Mouse (Mus musculus): ENCODE measurements around the gene Rhod. TPM values are rescaled to one million over a fixed set of nuclear protein-coding genes. Genes with fewer than 3 reads are reported as not detected.

Gene Rhod
- polyA plus RNA-seq, 1 experiment from 2014 or later: 18.3 TPM

DNA sequence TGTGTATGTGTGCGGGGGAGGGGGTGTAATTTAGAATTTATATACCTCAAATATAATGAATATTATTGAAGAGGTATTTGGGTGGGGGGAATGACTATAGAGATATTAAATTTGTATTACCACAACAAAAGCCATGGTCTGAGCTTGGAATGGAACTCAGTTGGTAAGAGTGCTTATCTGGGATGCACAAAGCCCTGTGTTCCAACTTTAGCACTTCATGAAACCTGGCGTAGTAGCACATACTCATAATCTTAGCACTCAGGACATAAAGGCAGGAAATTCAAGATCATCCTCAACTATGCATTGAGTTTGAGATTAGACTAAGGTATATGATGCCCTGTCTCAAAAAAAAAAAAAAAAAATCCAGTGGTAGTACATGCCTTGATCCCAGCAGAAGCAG, 34.4 kb downstream of the Rhod start:
- WGBS: 80% methylated on average over 2 of the region's 2 CpGs

GRCm38 (mm10) chr19:4398959-4399358, 40.3 kb downstream of the Rhod start:
- no peaks in the 10 kb centered on the region for H3K9me3 ChIP-seq (replicated peaks; ENCODE audit: control insufficient read depth, low read length)
- H3K4me1 ChIP-seq (ENCODE audit: control insufficient read depth, insufficient read depth, low read length): peaks cover 8% of the 10 kb centered on the region
- no peak overlapping the region for H3K4me2 ChIP-seq (ENCODE audit: low read depth, low read length)
- ATAC-seq (replicated peaks; ENCODE audit: extremely low read depth, insufficient read depth, low FRiP score): no peak
- H3K27ac ChIP-seq (ENCODE audit: low read length): no peak overlapping the region
- H3K9ac ChIP-seq (ENCODE audit: low read length): no peak overlapping the region
- H3K36me3 ChIP-seq (ENCODE audit: control insufficient read depth, insufficient read depth): no peaks in the 10 kb centered on the region
- 72% methylated on average over 4 of the region's 4 CpGs for WGBS
- H3K4me3 ChIP-seq (ENCODE audit: low read length): no peak overlapping the region
- no peaks in the 10 kb centered on the region for H3K27me3 ChIP-seq (ENCODE audit: control insufficient read depth, insufficient read depth, low read length)

More for the DNA sequence above, 34.4 kb downstream of the Rhod start:
- H3K9ac ChIP-seq (ENCODE audit: low read length): no peak overlapping the region
- H3K27me3 ChIP-seq (ENCODE audit: control insufficient read depth, insufficient read depth, low read length): no peaks in the 10 kb centered on the region
- no peak overlapping the region for H3K4me3 ChIP-seq (ENCODE audit: low read length)
- no peaks in the 10 kb centered on the region for H3K4me1 ChIP-seq (ENCODE audit: control insufficient read depth, insufficient read depth, low read length)
- no peak overlapping the region for H3K27ac ChIP-seq (ENCODE audit: low read length)
- no peak overlapping the region for H3K4me2 ChIP-seq (ENCODE audit: low read depth, low read length)
- H3K36me3 ChIP-seq (ENCODE audit: control insufficient read depth, insufficient read depth): no peaks in the 10 kb centered on the region
- no peaks in the 10 kb centered on the region for H3K9me3 ChIP-seq (replicated peaks; ENCODE audit: control insufficient read depth, low read length)
- no peak for ATAC-seq (replicated peaks; ENCODE audit: extremely low read depth, insufficient read depth, low FRiP score)

DNA sequence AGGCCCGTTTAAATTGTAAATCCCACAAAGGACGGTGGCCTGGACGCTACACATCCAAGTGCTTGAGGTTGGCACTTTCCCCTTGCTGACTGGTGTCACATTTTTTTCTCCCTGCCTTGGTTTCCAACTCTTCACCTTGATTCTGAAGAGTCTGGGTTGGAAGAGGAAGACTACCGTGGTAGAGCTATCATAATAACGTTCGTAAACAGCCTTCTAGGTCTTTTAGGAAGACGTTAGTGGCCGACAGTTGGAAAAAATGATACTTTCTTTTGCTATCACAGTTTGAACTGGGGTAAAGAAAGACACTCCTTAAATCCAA, 40.6 kb downstream of the Rhod start:
- ATAC-seq (replicated peaks; ENCODE audit: extremely low read depth, insufficient read depth, low FRiP score): no peak
- peak overlapping the region; percentile 91 for H3K27ac ChIP-seq (ENCODE audit: low read length)
- H3K36me3 ChIP-seq (ENCODE audit: control insufficient read depth, insufficient read depth): no peaks in the 10 kb centered on the region
- 42% methylated on average over 8 of the region's 8 CpGs for WGBS
- H3K27me3 ChIP-seq (ENCODE audit: control insufficient read depth, insufficient read depth, low read length): no peaks in the 10 kb centered on the region
- peak overlapping the region; percentile 91 for H3K4me2 ChIP-seq (ENCODE audit: low read depth, low read length)
- H3K4me1 ChIP-seq (ENCODE audit: control insufficient read depth, insufficient read depth, low read length): peaks cover 11% of the 10 kb centered on the region
- peak overlapping the region; percentile 95 for H3K4me3 ChIP-seq (ENCODE audit: low read length)
- H3K9ac ChIP-seq (ENCODE audit: low read length): peak overlapping the region; percentile 87
- H3K9me3 ChIP-seq (replicated peaks; ENCODE audit: control insufficient read depth, low read length): no peaks in the 10 kb centered on the region

- Histone ChIP-seq H3K36me3 (ENCODE audit: control insufficient read depth, insufficient read depth) (peaks cover under 1% of the 10 kb centered on the region; the same call in 1 of the 2 replicates), H3K4me2 (ENCODE audit: low read depth, low read length) (peak within 1 kb of the TSS; percentile 91), H3K27me3 (ENCODE audit: control insufficient read depth, insufficient read depth, low read length) (no peaks in the 10 kb centered on the region), H3K4me1 (ENCODE audit: control insufficient read depth, insufficient read depth, low read length) (peaks cover 14% of the 10 kb centered on the region), H3K9ac (ENCODE audit: low read length) (peak within 1 kb of the TSS; percentile 87), H3K9me3 (replicated peaks; ENCODE audit: control insufficient read depth, low read length) (no peaks in the 10 kb centered on the region), H3K27ac (ENCODE audit: low read length) (peak within 1 kb of the TSS; percentile 91), H3K4me3 (ENCODE audit: low read length) (peak within 1 kb of the TSS; percentile 95)
- under 1% methylated on average over 81 of the region's 82 CpGs for WGBS
- peak; percentile 4; the same call in 1 of the 2 replicates for ATAC-seq (replicated peaks; ENCODE audit: extremely low read depth, insufficient read depth, low FRiP score)
These were observed 41.2 kb downstream of the Rhod start, which contains the start of gene Kdm2a for GRCm38 (mm10) chr19:4397798-4398629. Kdm2a (minus strand) TSS chr19:4398285.

GRCm38 (mm10) chr19:4396998-4397797, 42.0 kb downstream of the Rhod start:
- peak overlapping the region; percentile 91 for H3K27ac ChIP-seq (ENCODE audit: low read length)
- H3K36me3 ChIP-seq (ENCODE audit: control insufficient read depth, insufficient read depth): peaks cover 4% of the 10 kb centered on the region; the same call in 1 of the 2 replicates
- WGBS: under 1% methylated on average over 70 of the region's 90 CpGs
- peak; percentile 93 for ATAC-seq (replicated peaks; ENCODE audit: extremely low read depth, insufficient read depth, low FRiP score)
- peaks cover 16% of the 10 kb centered on the region for H3K4me1 ChIP-seq (ENCODE audit: control insufficient read depth, insufficient read depth, low read length)
- H3K4me2 ChIP-seq (ENCODE audit: low read depth, low read length): peak overlapping the region; percentile 91
- peak overlapping the region; percentile 100 for H3K9ac ChIP-seq (ENCODE audit: low read length)
- no peaks in the 10 kb centered on the region for H3K27me3 ChIP-seq (ENCODE audit: control insufficient read depth, insufficient read depth, low read length)
- H3K9me3 ChIP-seq (replicated peaks; ENCODE audit: control insufficient read depth, low read length): no peaks in the 10 kb centered on the region
- peak overlapping the region; percentile 95 for H3K4me3 ChIP-seq (ENCODE audit: low read length)

- Histone ChIP-seq H3K4me2 (ENCODE audit: low read depth, low read length) (peak overlapping the region; percentile 89), H3K9ac (ENCODE audit: low read length) (peak overlapping the region; percentile 100), H3K9me3 (replicated peaks; ENCODE audit: control insufficient read depth, low read length) (no peaks in the 10 kb centered on the region), H3K4me1 (ENCODE audit: control insufficient read depth, insufficient read depth, low read length) (peaks cover 18% of the 10 kb centered on the region), H3K36me3 (ENCODE audit: control insufficient read depth, insufficient read depth) (peaks cover 7% of the 10 kb centered on the region; the same call in 1 of the 2 replicates), H3K27ac (ENCODE audit: low read length) (peak overlapping the region; percentile 89), H3K4me3 (ENCODE audit: low read length) (peak overlapping the region; percentile 95), H3K27me3 (ENCODE audit: control insufficient read depth, insufficient read depth, low read length) (no peaks in the 10 kb centered on the region)
- under 1% methylated on average over 75 of the region's 80 CpGs for WGBS
- ATAC-seq (replicated peaks; ENCODE audit: extremely low read depth, insufficient read depth, low FRiP score): peak; percentile 28
These were observed 42.9 kb downstream of the Rhod start for GRCm38 (mm10) chr19:4396081-4396997.

- Histone ChIP-seq H3K9ac (ENCODE audit: low read length) (no peak overlapping the region), H3K27me3 (ENCODE audit: control insufficient read depth, insufficient read depth, low read length) (no peaks in the 10 kb centered on the region), H3K27ac (ENCODE audit: low read length) (no peak overlapping the region), H3K4me2 (ENCODE audit: low read depth, low read length) (no peak overlapping the region), H3K9me3 (replicated peaks; ENCODE audit: control insufficient read depth, low read length) (no peaks in the 10 kb centered on the region), H3K4me3 (ENCODE audit: low read length) (no peak overlapping the region), H3K4me1 (ENCODE audit: control insufficient read depth, insufficient read depth, low read length) (peaks cover 2% of the 10 kb centered on the region; the same call in 1 of the 2 replicates), H3K36me3 (ENCODE audit: control insufficient read depth, insufficient read depth) (peaks cover 18% of the 10 kb centered on the region)
- no peak for ATAC-seq (replicated peaks; ENCODE audit: extremely low read depth, insufficient read depth, low FRiP score)
These were observed 52.0 kb downstream of the Rhod start for GRCm38 (mm10) chr19:4387276-4387675.

DNA sequence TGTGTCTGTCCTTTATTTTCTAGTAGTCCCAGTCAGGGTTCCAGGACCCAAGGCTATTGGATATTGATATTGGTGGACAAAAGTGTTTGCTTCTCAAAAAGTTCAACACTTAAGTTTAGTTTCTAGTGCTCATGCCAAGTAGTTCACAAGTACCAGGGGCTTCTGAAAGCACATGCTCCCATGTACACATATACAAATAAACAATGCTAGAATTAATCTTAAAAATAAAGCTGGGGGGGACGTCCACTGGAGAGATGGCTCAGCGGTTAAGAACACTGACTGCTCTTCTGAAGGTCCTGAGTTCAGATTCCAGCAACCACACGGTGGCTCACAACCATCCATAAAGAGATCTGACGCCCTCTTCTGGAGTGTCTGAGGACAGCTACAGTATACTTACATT, 54.2 kb downstream of the Rhod start:
- H3K4me2 ChIP-seq (ENCODE audit: low read depth, low read length): no peak overlapping the region
- 82% methylated on average over 4 of the region's 4 CpGs for WGBS
- no peak overlapping the region for H3K4me3 ChIP-seq (ENCODE audit: low read length)
- H3K27me3 ChIP-seq (ENCODE audit: control insufficient read depth, insufficient read depth, low read length): no peaks in the 10 kb centered on the region
- H3K27ac ChIP-seq (ENCODE audit: low read length): no peak overlapping the region
- H3K36me3 ChIP-seq (ENCODE audit: control insufficient read depth, insufficient read depth): peaks cover 7% of the 10 kb centered on the region
- no peaks in the 10 kb centered on the region for H3K4me1 ChIP-seq (ENCODE audit: control insufficient read depth, insufficient read depth, low read length)
- ATAC-seq (replicated peaks; ENCODE audit: extremely low read depth, insufficient read depth, low FRiP score): no peak
- H3K9me3 ChIP-seq (replicated peaks; ENCODE audit: control insufficient read depth, low read length): no peaks in the 10 kb centered on the region
- H3K9ac ChIP-seq (ENCODE audit: low read length): no peak overlapping the region
